ENCODE assay signal across 25 mouse cellular contexts in the genomic region with DNA sequence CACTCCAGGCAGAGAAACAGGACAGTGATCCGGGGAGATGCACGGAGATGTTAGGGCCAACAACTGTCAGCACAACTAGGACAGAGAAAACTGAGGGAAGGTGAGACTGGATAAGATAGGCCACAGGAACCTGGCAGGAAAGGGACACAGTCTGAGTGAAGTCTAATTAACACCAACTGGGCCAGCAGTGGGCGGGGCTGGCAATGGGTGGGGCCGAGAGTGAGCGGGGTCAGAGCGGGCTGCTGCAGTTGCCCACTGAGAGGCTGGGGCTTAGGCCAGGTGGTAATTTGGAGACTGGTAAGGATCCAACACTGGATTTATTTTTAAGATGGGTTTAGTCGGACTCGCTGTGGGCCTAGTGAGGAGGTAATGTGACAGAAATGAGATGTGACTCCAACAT.
DNase-seq lines count a peak whose midpoint lies in the region; ATAC-seq lines count a peak whose summit lies in the region.
"Had no signal": no experiment of that assay in that cellular context is flagged by ENCODE, and none has a peak within 500 bp of the region (broad histone marks: within the 10 kb centered on the region; RNA-seq: fewer than 3 reads in every experiment).

No protein-coding gene starts in this region.

- 71% methylated on average over 8 of the region's 8 CpGs for WGBS in midbrain, embryonic 11.5 days
- WGBS in midbrain, embryonic 10.5 days = 69% methylated on average over 8 of the region's 8 CpGs

- DNase-seq in midbrain, embryonic 11.5 days (ENCODE audit: low spot score, missing footprints) = peak; percentile 14
- no peak for DNase-seq in midbrain, embryonic 10.5 days (ENCODE audit: low spot score)
- peak; percentile 70 for DNase-seq in liver
- DNase-seq in layer of hippocampus, adult 9-10 months (ENCODE audit: low spot score) = no peak
- no peak for DNase-seq in heart, postnatal 36 days
- DNase-seq: adrenal gland, postnatal 10 days; cerebellum, adult 11 months; gastrocnemius, adult 2 months; layer of hippocampus, postnatal 36 days; left cerebral cortex, postnatal 4 days; lung, adult 18-20 months; lung, postnatal 14 days; retina, postnatal 1 day; right cerebral cortex, postnatal 4 days had no signal

- no peaks in the 10 kb centered on the region for H3K36me3 ChIP-seq in midbrain, embryonic 11.5 days (ENCODE audit: control insufficient read depth, insufficient read depth, low read length)
- no peaks in the 10 kb centered on the region for H3K36me3 ChIP-seq in midbrain, embryonic 10.5 days
- H3K36me3 ChIP-seq: intestine, embryonic 15.5 days; kidney, embryonic 15.5 days had no signal

- intact Hi-C loops in heart, postnatal 36 days (cut with DNase I) = no loop called here

- H3K9ac ChIP-seq in midbrain, embryonic 11.5 days (ENCODE audit: low read length) = no peak overlapping the region
- H3K9ac ChIP-seq: embryonic facial prominence, embryonic 13.5 days; heart, embryonic 12.5 days; hindbrain, embryonic 15.5 days; intestine, embryonic 15.5 days; kidney, embryonic 15.5 days had no signal

- H3K4me2 ChIP-seq in midbrain, embryonic 11.5 days = no peak overlapping the region
- H3K4me2 ChIP-seq: embryonic facial prominence, embryonic 13.5 days; heart, embryonic 12.5 days; hindbrain, embryonic 15.5 days; intestine, embryonic 15.5 days; kidney, embryonic 15.5 days had no signal

- no peaks in the 10 kb centered on the region for H3K9me3 ChIP-seq in midbrain, embryonic 11.5 days (ENCODE audit: control insufficient read depth, low read length)
- H3K9me3 ChIP-seq in midbrain, embryonic 10.5 days (replicated peaks) = 0 out of 2 replicates have a peak, but pooled peaks cover 3% of the 10 kb centered on the region
- H3K9me3 ChIP-seq: embryonic facial prominence, embryonic 13.5 days; hindbrain, embryonic 15.5 days; intestine, embryonic 15.5 days; kidney, embryonic 15.5 days had no signal

- H3K4me3 ChIP-seq in midbrain, embryonic 11.5 days (ENCODE audit: low read depth, low read length) = no peak overlapping the region
- no peak overlapping the region for H3K4me3 ChIP-seq in midbrain, embryonic 10.5 days
- H3K4me3 ChIP-seq: embryonic facial prominence, embryonic 13.5 days; gastrocnemius, adult 2 months; heart, embryonic 12.5 days; hindbrain, embryonic 15.5 days; intestine, embryonic 15.5 days; kidney, embryonic 15.5 days; megakaryocyte, embryonic 14.5 days had no signal

- H3K27me3 ChIP-seq in midbrain, embryonic 11.5 days (ENCODE audit: control insufficient read depth, insufficient read depth, low read length) = no peaks in the 10 kb centered on the region
- H3K27me3 ChIP-seq in midbrain, embryonic 10.5 days (ENCODE audit: low read depth, poor library complexity, severe bottlenecking) = no peaks in the 10 kb centered on the region
- H3K27me3 ChIP-seq: embryonic facial prominence, embryonic 13.5 days; heart, embryonic 12.5 days; hindbrain, embryonic 15.5 days; intestine, embryonic 15.5 days; kidney, embryonic 15.5 days; megakaryocyte, embryonic 14.5 days; Patski had no signal

- no peaks in the 10 kb centered on the region for H3K4me1 ChIP-seq in midbrain, embryonic 11.5 days (ENCODE audit: control insufficient read depth, insufficient read depth, low read length)
- 0 out of 2 replicates have a peak, but pooled peaks cover 3% of the 10 kb centered on the region for H3K4me1 ChIP-seq in midbrain, embryonic 10.5 days
- H3K4me1 ChIP-seq: hindbrain, embryonic 15.5 days; kidney, embryonic 15.5 days had no signal

- ATAC-seq in midbrain, embryonic 11.5 days (ENCODE audit: low FRiP score) = no peak
- 0 out of 2 replicates have a peak, but pooled peaks have one; percentile 36 for ATAC-seq in common myeloid progenitor, adult 5-6 weeks (replicated peaks; ENCODE audit: low read depth, poor library complexity, severe bottlenecking)
- ATAC-seq in megakaryocyte progenitor cell, adult 5-6 weeks (replicated peaks; ENCODE audit: poor library complexity) = peak; percentile 69
- no peak for ATAC-seq in frontal cortex, adult (ENCODE audit: low TSS enrichment)
- ATAC-seq: activated CD4-positive, CD25-positive, alpha-beta regulatory T cell, adult 4 months; intestine, embryonic 15.5 days; Patski had no signal

- H3K27ac ChIP-seq in midbrain, embryonic 11.5 days (ENCODE audit: low read depth, low read length) = no peak overlapping the region
- no peak overlapping the region for H3K27ac ChIP-seq in midbrain, embryonic 10.5 days (replicated peaks)
- H3K27ac ChIP-seq: embryonic facial prominence, embryonic 13.5 days; gastrocnemius, adult 2 months; hindbrain, embryonic 15.5 days; intestine, embryonic 15.5 days; kidney, embryonic 15.5 days had no signal

Comparison
In these comparisons a context has a peak if more than half of its experiments do, and no peak if none do; other contexts are left out.
1. DNase-seq: peak in midbrain, embryonic 11.5 days (single experiment) and liver (single experiment); none in midbrain, embryonic 10.5 days (single experiment), layer of hippocampus, adult 9-10 months (single experiment) and heart, postnatal 36 days (0 of 2).
2. ATAC-seq: peak in common myeloid progenitor, adult 5-6 weeks (single experiment) and megakaryocyte progenitor cell, adult 5-6 weeks (single experiment); none in midbrain, embryonic 11.5 days (single experiment) and frontal cortex, adult (single experiment).